Mouse (Mus musculus) heart, postnatal 4 days (tissue): ENCODE measurements around the gene Nab1. TPM values are rescaled to one million over a fixed set of nuclear protein-coding genes. Genes with fewer than 3 reads are reported as not detected.

Source experiments
- DNase-seq: peaks from one replicate; pipeline ENCODE4 v3.0.0; 2021
- total RNA-seq, 2 experiments: library from RNA; stranded (reverse); gene quantifications; 2 replicates each; pipeline ENCODE4 v1.2.3; 2021

Nab1 gene
- total RNA-seq, 2 experiments from 2014 or later = 36.2 to 36.8 TPM

DNA sequence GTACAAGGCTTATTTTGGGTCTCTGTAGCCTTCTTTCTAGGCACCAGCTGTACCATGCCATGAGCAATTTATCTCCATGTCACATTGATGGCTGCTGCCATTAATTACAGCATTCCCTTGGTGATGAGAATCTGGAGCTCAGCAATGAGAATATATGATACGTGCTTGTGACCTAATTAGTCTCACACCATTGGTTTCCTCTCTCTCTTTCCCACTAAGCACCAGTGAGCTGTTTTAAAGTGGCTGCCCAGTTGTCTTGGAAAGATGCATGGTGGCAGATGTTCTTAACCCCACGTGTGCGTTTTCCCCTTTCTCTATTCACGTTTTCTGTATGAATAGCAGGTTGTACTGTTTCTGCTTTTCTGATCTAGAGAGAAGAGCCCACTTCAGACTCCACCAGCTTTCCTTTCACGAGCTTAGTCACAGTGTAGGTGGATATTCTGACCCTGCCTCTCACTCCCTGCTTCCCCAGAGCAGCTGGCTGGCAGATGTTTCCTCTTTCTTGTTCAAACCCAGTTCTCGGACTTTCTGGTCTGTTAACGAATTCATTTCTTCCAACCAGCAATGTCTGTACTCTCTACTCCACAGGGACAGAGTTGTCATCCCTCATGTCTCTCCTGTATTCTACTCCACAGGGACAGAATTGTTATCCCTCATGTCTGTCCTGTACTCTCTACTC is 29.5 kb downstream of the Nab1 start:
- no peak for DNase-seq

DNA sequence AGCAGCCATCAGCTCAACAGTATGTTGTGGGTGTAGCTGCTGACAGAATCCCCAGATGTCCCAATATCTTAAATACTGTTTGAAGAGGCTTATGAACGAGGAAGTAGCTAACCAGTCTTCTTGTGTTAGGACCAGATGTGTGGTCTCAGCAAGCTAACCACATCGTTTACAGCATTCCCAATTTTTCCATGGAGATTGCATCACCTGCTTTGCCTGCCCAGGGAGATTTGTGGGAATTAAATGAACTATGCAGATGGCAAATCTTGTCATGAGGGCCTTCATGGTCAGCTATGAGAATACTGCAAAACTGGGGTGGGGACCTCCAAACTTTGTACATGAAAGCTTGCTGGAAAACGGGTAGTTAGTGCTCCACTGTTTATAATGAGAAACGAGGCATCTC is 30.2 kb downstream of the Nab1 start:
- DNase-seq = no peak

- no peak for DNase-seq
Observed at GRCm38 (mm10) chr1:52466518-52467120, 33.9 kb downstream of the Nab1 start.

- no peak for DNase-seq
Observed at GRCm38 (mm10) chr1:52465830-52466229, 34.6 kb downstream of the Nab1 start.

GRCm38 (mm10) chr1:52465264-52465663 is 35.2 kb downstream of the Nab1 start:
- no peak for DNase-seq

DNA sequence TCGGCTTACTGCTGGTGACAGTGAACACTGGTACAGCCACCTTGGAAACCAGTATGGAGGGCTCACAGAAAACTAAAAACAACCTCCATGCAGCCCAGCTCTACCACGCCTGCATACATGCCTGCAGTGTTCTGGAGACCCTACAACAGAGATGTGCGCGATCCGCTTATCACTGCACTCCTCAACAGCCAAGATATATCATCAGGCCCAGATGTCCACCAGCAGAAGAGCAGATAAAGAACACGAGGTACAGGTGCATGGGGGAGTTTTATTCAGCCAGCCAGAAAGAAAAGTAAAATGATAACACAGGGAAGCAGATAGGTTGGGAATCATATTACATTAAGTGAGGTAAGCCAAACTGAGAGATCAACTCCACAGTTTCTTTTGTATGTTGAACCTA is 37.2 kb downstream of the Nab1 start:
- no peak for DNase-seq

- DNase-seq = no peak
Observed at GRCm38 (mm10) chr1:52456571-52456970, 43.9 kb downstream of the Nab1 start.

- DNase-seq = peak; percentile 37
Observed at GRCm38 (mm10) chr1:52454509-52455001, 45.9 kb downstream of the Nab1 start.

DNA sequence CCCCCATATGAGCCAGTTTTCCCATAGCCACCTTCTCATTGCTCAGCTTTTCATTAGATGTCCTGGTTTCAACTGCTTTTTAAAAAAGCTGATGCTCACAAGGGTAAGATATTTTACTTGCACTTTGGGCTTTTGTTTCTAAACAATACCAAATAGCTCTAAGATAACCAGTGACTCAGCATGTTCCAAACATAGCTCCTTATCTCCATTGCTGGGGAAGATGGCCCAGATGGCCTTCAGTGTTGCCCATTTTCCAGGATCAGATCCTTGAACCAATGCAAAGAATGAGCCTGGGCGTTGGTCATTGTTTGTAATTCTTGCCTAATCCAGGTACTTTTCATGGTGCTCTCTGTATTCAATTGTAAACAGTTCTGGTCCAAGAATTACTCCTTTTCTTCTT is 49.1 kb downstream of the Nab1 start:
- no peak for DNase-seq

DNA sequence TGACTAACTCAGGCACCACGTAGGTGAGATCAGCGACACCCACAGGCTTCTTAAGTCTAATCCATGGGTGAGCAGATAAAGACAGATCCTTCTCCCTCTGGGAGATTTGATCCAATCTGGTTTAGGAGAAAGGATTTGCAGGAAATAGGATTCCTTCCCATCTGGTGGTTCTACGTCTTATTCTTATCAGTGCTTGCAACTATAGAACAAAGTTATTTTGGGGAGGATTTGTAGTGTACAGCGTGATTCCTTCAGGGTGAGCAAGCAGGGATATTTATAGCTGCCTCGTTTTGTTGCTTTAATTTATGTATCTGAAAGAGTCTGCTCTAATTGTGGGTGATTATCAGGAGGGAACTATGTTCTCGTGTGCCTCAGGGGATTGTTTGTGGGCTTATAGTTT is 64.6 kb downstream of the Nab1 start:
- no peak for DNase-seq

DNA sequence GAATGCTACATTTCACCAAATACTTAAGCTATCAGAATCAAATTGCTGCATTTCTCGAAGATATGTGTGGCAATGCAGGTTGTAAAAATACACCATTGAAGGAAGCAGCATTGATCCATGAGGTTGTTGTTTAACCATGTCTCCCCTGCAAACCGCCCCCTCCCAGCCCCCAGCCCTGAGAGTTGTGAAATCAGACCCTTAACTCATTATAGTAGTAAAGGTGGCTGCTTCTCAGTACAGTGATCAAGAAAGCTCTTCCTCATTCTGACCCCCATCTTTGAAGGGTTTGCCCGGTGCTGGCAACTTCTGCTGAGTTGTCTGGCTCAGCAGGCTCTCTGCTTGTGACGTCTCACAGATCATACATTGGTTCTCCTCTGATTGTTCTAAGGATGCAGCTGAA is 66.4 kb downstream of the Nab1 start:
- no peak for DNase-seq

DNA sequence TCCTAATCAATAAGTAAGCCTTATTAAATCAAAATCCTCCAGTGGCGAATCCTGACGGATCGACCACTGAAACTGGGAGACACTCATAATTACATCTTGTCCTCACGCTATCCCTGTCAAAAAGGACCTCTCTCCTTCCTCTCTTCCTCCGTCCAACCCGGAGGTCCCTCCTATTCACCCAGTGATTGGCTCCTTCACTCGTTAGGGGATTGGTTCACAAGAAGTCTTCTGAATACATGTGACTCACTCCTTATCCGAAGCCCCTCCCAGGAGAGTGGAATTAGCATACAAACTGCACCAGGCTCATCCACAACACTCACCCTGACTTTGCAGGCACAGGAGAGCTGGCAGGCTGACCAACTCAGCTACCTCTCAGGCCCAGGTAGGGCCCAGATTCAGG is 68.7 kb downstream of the Nab1 start:
- DNase-seq = no peak

DNA sequence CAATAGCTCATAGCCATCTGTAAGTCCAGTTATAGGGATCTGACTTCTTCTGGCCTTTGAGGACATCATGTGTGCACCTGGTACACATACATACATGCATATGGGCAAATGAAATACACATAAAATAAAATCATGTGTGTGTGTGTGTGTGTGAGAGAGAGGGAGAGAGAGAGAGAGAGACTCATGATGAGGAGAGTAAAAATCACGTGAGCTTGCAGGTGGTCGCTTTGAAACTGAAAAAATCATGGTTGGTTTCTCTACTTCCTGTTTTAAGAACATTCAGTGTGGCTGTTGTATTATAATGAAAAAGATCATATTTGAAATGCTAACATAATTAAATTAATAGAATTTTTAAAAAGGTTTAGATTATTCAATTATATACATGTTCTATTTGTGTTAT is 69.9 kb downstream of the Nab1 start:
- no peak for DNase-seq

DNA sequence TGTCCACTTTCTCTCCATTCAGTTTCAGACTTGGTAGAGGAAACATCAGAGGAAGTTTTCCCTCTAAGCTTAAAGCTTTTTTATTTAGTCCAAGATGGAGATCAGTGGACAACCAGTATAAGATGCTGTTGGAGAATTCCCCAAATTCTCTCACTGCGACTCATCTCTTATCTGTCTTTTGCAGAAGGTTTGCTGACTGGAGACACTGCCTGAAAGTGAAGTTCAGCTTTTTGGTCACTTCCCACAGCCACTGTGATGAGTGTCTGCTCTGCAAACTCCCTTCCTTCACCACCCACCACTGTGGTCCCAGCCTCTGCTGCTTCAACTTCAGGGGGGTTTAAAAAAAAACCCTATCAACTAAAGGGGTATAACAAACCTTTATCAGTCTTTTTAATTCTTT is 70.4 kb downstream of the Nab1 start:
- no peak for DNase-seq

GRCm38 (mm10) chr1:52427841-52428464 is 72.5 kb downstream of the Nab1 start:
- no peak for DNase-seq

- no peak for DNase-seq
Observed at GRCm38 (mm10) chr1:52423846-52424245, 76.6 kb downstream of the Nab1 start.

- no peak for DNase-seq
Observed at GRCm38 (mm10) chr1:52423057-52423456, 77.4 kb downstream of the Nab1 start.

GRCm38 (mm10) chr1:52422137-52422536 is 78.3 kb downstream of the Nab1 start:
- peak; percentile 40 for DNase-seq

- no peak for DNase-seq
Observed at GRCm38 (mm10) chr1:52421623-52422022, 78.9 kb downstream of the Nab1 start.

- DNase-seq = no peak
Observed at GRCm38 (mm10) chr1:52419088-52419819, 81.2 kb downstream of the Nab1 start.
